Mouse (Mus musculus) testis, adult 2 months (tissue): ENCODE measurements around the gene Crybg2. TPM values are rescaled to one million over a fixed set of nuclear protein-coding genes. Genes with fewer than 3 reads are reported as not detected.

Experiments used
- H3K27ac ChIP-seq: fragments of 200-500 bp; 2 replicates; pipeline ENCODE4 v1.5.1; 2012; ENCODE audit warnings: low read depth, low read length; ENCODE audit not compliant: control insufficient read depth, insufficient read depth
- H3K27me3 ChIP-seq: fragments of 200-500 bp; 2 replicates; pipeline ENCODE4 v1.6.1; 2012; ENCODE audit warnings: mild to moderate bottlenecking, low read length, moderate library complexity; ENCODE audit not compliant: control insufficient read depth, insufficient read depth
- H3K36me3 ChIP-seq: fragments of 200-500 bp; 2 replicates; pipeline ENCODE4 v1.6.1; 2012; ENCODE audit warnings: mild to moderate bottlenecking, low read length; ENCODE audit not compliant: control insufficient read depth, insufficient read depth
- H3K4me1 ChIP-seq: fragments of 200-500 bp; 2 replicates; pipeline ENCODE4 v1.6.1; 2012; ENCODE audit warnings: low read length; ENCODE audit not compliant: control insufficient read depth, insufficient read depth
- H3K4me3 ChIP-seq: fragments of 200-500 bp; 2 replicates; pipeline ENCODE4 v1.5.1; 2012; ENCODE audit warnings: low read depth, mild to moderate bottlenecking, low read length, moderate library complexity, mixed read lengths; ENCODE audit not compliant: control insufficient read depth
- CTCF ChIP-seq: fragments of 200-500 bp; IDR thresholded peaks from 2 replicates; pipeline ENCODE4 v1.5.1; 2012; ENCODE audit warnings: low read depth, mild to moderate bottlenecking, inconsistent platforms, low read length, moderate library complexity; ENCODE audit not compliant: control insufficient read depth, insufficient read depth, insufficient replicate concordance
- POLR2A ChIP-seq: fragments of 200-500 bp; IDR thresholded peaks from 2 replicates; pipeline ENCODE4 v1.6.1; 2012; ENCODE audit warnings: low read depth, mild to moderate bottlenecking, inconsistent platforms, low read length, moderate library complexity; ENCODE audit not compliant: control insufficient read depth
- polyA plus RNA-seq: library from polyadenylated mRNA; depleted of rRNA; stranded (reverse); fragments of >200 nt; gene quantifications from 2 replicates; pipeline ENCODE4 v1.2.3, GENCODE M21; 2012

Gene Crybg2
- polyA plus RNA-seq, 1 experiment = 2.4 TPM

- H3K4me1 ChIP-seq = peaks cover 5% of the 10 kb centered on the region
- H3K4me3 ChIP-seq = no peak overlapping the region
- no peaks in the 10 kb centered on the region for H3K36me3 ChIP-seq
- H3K27me3 ChIP-seq = no peaks in the 10 kb centered on the region; the same call in 1 of the 2 replicates
- no peak overlapping the region for H3K27ac ChIP-seq
- TF ChIP-seq CTCF = no peak
- no peak for TF ChIP-seq POLR2A
Measured at GRCm38 (mm10) chr4:134080674-134081073, 20.1 kb downstream of the Crybg2 start.

GRCm38 (mm10) chr4:134081730-134082386, 21.2 kb downstream of the Crybg2 start:
- Histone ChIP-seq H3K4me3 (peak overlapping the region; percentile 81), H3K27me3 (no peaks in the 10 kb centered on the region; the same call in 1 of the 2 replicates), H3K4me1 (peaks cover 5% of the 10 kb centered on the region), H3K36me3 (no peaks in the 10 kb centered on the region), H3K27ac (no peak overlapping the region)
- TF ChIP-seq CTCF = no peak
- TF ChIP-seq POLR2A = peak; percentile 39; the same call in 1 of the 2 replicates

- Histone ChIP-seq H3K4me3 (peak overlapping the region; percentile 81), H3K36me3 (no peaks in the 10 kb centered on the region), H3K27me3 (no peaks in the 10 kb centered on the region; the same call in 1 of the 2 replicates), H3K27ac (no peak overlapping the region), H3K4me1 (peaks cover 7% of the 10 kb centered on the region)
- TF ChIP-seq POLR2A = no peak
- TF ChIP-seq CTCF = no peak
Measured at GRCm38 (mm10) chr4:134082460-134082859, 21.8 kb downstream of the Crybg2 start.

GRCm38 (mm10) chr4:134084999-134085398, 24.4 kb downstream of the Crybg2 start:
- peaks cover 7% of the 10 kb centered on the region for H3K4me1 ChIP-seq
- H3K27ac ChIP-seq = no peak overlapping the region
- H3K36me3 ChIP-seq = no peaks in the 10 kb centered on the region
- TF ChIP-seq CTCF (no peak), POLR2A (no peak)
- no peaks in the 10 kb centered on the region; the same call in 1 of the 2 replicates for H3K27me3 ChIP-seq
- no peak overlapping the region for H3K4me3 ChIP-seq

GRCm38 (mm10) chr4:134087412-134087811, 26.8 kb downstream of the Crybg2 start:
- peak; percentile 70; the same call in 1 of the 2 replicates for TF ChIP-seq CTCF
- TF ChIP-seq POLR2A = no peak
- H3K27me3 ChIP-seq = no peaks in the 10 kb centered on the region
- H3K4me1 ChIP-seq = peaks cover 2% of the 10 kb centered on the region; the same call in 1 of the 2 replicates
- no peak overlapping the region for H3K4me3 ChIP-seq
- H3K36me3 ChIP-seq = no peaks in the 10 kb centered on the region
- no peak overlapping the region for H3K27ac ChIP-seq

GRCm38 (mm10) chr4:134089029-134089428, 28.4 kb downstream of the Crybg2 start:
- Histone ChIP-seq H3K4me1 (peaks cover 2% of the 10 kb centered on the region; the same call in 1 of the 2 replicates), H3K4me3 (no peak overlapping the region), H3K36me3 (no peaks in the 10 kb centered on the region), H3K27me3 (no peaks in the 10 kb centered on the region), H3K27ac (no peak overlapping the region)
- TF ChIP-seq POLR2A = no peak
- TF ChIP-seq CTCF = no peak

- Histone ChIP-seq H3K27me3 (no peaks in the 10 kb centered on the region), H3K4me3 (no peak overlapping the region), H3K27ac (no peak overlapping the region), H3K36me3 (no peaks in the 10 kb centered on the region), H3K4me1 (peaks cover 2% of the 10 kb centered on the region; the same call in 1 of the 2 replicates)
- TF ChIP-seq POLR2A (no peak), CTCF (no peak)
Measured at GRCm38 (mm10) chr4:134090521-134091224, 30.1 kb downstream of the Crybg2 start.

GRCm38 (mm10) chr4:134091225-134091529, 30.6 kb downstream of the Crybg2 start:
- TF ChIP-seq POLR2A = no peak
- no peak for TF ChIP-seq CTCF
- Histone ChIP-seq H3K36me3 (no peaks in the 10 kb centered on the region), H3K4me3 (no peak overlapping the region), H3K27ac (no peak overlapping the region), H3K27me3 (no peaks in the 10 kb centered on the region), H3K4me1 (peaks cover 2% of the 10 kb centered on the region; the same call in 1 of the 2 replicates)
